Mouse (Mus musculus) heart, postnatal 4 days (tissue): ENCODE results near the gene Plekha5. TPM values are rescaled to one million over a fixed set of nuclear protein-coding genes. Genes with fewer than 3 reads are reported as not detected.
"Not testable (repeated sequence)": the region's sequence is repeated elsewhere in the genome, so short reads cannot be mapped to it uniquely, and the experiment has no call there.

Experiments
- DNase-seq: peaks from one replicate; pipeline ENCODE4 v3.0.0; 2021
- total RNA-seq, 2 experiments: library from RNA; stranded (reverse); gene quantifications; 2 replicates each; pipeline ENCODE4 v1.2.3; 2021

Gene Plekha5
- total RNA-seq, 2 experiments from 2014 or later: 39.4 to 42.6 TPM

DNA sequence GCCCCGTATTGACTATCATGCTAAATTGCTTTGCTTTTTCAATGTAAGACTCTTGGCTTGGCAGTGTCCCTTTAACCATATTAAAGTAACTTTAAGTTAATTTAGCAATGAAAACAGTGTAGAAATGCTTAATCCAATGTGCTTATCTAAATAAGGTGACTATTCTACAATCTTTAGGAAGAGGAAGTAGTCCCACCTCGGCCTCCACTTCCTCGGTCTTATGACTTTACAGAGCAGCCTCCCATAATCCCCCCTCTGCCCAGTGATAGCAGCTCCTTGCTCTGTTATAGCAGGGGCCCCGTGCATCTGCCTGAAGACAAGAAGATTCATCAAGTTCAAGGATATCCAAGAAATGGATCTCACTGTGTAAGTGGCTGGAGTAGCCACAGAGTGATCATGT lies 156.3 kb downstream of the Plekha5 start:
- DNase-seq: no peak

DNA sequence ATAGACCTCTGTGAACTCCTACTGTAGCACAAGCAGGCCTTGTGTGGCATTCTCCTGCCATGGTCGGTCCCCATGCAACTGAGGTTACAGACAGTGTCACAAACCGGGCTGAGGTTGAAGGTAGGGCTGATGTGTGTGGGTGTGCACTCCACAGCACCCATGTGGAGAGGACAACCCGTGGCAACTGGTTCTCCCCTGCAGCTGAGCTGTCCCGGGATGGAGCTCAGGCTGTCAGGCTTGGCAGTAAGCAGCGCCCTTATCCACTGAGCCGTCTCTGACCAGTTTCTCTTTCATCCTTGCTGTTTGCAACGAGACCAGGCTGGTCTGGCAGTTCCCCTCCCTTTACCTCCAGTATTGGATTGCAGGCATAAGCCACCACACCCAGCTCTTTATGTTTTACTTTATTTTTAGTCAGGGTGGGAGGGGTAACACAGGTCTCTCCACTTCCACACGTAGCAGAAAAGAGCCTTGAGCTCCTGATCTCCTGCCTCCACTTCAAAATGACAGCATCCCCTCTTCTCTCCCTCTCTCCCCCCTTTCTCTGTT lies 162.9 kb downstream of the Plekha5 start:
- no peak for DNase-seq

DNA sequence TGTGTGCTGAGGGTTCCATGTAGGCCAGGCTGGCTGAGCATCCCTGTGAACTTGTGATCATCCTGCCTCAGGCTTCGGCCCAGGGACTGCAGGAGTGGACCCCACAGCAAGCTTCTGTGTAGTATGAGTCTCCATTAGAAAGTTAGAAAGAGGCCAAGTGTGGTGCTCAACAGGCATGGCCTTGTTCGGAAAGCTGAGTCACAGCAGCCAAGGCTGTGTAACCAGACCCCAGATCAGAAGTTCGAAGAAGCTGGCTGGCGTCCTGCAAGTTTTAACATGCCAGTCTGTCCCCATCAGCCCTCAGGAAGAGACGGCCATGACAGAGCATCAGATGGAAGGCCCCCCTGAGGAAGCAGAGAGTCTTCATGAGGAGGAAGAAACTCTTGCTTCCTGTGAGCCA lies 167.5 kb downstream of the Plekha5 start:
- DNase-seq: no peak

DNA sequence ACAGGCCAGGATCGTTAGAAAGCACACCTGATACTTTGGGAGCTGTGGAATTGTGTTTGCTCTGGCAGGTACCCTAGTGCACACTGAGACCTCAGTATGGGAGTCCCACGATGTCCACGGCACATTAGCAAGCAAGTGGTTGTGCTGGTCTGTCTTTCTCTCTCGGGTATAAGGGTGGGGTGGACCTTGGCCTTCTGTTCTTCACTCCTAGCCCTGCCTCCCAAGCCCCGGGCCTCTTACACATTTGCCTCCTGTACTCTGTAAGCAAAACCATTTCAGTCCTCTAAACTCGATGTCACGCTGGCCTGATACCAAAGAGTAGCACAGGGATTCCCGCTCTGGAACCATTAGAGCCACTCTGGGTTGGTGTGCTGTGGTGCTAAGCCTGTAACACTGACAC lies 168.9 kb downstream of the Plekha5 start:
- no peak for DNase-seq

DNA sequence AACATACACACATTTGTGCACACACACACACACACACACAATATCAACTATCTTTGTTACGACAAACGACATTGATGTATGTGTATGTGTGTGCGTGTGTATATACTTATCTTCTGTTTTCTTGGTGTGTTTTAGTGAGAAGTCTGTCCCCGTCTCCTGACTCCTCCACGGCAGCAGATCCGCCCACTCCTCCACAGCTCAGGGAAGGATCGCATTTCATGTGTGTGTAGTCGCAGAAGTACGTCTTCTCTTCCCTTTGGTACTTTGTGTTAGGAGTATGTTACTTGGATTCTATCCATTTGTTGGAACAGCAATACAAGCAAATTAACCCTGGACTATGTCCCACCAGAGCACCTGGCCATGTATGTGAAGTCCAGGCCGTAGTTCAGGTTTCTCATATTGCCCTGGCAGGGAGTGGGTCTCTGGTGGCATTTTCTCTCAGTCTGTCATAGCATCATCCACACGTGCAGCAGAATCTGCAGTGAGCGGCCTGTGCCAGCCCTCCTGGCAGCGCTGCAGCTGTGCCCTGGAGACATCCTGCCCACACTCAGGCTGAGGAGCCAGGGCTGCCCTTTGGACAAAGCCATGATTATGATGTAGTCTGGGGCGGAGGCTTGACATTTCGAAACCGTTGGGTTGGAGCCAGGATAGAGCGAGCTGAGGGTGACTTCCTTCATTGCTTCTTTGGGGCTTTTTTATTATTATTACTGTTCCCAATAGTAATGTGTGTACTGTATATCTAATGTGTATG lies 169.7 kb downstream of the Plekha5 start:
- peak; percentile 27 for DNase-seq

DNA sequence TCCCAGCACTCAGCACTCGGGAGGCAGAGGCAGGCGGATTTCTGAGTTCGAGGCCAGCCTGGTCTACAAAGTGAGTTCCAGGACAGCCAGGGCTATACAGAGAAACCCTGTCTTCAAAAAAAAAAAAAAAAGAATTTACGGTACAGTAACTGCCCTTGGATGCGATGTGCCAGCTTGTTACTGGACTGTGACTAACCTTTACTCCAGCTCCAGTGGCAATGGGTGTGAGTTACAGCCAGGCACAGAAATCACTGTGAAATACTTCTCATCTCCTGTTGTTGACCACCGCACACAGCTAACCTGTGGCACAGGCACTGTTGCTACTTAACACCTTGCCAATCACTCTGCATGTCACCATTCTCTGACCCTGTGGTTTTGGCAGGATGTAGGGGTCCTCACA lies 171.7 kb downstream of the Plekha5 start:
- DNase-seq: not testable (repeated sequence)

DNA sequence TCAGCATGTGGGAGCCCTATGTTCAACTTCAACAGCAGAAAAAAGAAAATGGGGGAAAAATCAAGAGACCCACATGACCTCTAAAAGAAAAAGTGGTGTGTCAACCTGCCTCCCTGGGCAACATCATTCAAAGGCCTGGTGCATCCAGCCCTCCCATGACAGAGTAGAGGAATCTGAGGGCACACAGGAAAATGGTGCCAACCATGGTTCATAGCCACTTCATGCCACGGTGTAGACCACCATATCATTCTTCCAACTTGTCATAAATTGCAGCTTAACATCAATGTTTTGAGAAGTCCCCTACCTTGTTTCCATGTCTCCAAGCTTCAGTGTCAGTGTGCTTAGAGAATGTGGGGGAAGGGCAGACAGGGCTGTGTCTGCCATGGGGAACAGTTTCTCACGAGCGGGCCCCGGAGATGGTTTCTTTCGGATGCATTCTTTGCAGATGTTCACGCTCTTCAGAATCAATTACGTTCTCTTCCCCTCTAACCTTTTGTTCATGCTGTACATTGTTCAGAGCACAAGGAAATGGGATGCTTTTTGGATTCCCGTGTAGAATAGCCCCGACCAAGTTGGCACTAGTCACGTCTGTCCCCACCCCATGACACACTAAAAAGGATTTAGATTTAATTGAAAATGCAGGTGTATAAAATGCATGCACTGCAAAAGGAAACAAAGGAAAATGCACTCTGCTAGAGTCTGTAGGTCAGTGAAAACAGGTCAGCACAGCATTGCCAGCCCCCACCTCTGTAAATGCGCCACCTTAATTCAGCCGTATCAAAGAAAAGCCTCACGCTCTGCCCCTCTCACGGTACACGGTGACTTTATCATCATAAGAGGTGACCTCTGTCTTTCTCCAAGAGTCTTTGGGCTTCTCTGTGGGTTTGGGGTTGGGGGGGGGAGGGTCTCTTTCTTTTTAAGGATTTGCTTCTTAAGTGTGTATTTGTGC lies 173.8 kb downstream of the Plekha5 start:
- DNase-seq: no peak

DNA sequence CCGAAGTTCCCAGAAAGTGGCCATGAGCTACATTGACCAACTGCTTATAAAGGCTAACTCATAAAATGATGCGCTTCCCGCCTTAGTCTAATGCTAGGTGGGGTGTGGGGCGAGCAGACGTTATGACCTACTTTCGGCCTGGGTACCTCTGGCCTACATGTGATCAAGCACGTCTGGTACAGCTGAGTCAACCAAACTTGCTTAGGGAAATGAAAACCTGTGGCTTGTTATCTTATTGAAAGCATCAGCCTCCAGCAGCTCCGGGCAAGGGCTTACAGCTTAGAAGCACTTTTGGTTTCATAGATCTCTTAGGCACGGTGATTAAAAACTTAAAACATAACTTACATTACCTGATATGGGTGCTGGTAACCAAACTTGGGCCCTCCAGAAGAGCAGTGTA lies 174.7 kb downstream of the Plekha5 start:
- DNase-seq: no peak

DNA sequence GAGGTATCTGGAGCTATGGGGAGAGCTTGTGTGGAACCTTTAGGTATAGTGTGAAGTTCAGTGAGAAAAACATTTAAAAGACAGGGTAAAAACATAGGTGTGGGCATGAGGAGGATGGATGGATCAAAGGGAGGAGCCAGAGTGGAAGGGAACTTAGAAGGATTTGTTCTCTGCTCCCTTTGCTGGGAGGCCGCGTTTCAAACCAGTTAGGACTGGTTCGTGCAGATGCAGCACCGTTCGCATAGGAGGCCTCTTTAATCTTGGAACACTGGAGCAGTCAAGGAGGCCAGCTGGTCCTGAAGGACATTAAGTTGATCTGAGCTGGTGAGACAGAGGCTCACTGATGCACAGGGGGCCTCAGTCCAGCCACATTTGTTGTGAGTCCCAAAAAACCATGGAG lies 175.5 kb downstream of the Plekha5 start:
- no peak for DNase-seq

DNA sequence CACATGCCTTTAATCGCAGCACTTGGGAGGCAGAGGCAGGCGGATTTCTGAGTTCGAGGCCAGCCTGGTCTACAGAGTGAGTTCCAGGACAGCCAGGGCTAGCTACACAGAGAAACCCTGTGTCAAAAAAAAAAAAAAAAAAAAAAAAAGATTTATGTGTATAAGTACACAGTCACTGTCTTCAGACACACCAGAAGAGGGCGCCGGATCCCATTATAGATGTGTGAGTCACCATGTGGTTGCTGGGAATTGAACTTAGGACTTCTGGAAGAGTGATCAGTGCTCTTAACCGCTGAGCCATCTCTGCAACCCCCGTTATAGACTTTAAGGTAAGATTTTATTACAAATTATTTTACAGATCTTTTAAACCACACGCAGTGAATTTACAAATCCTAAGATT lies 176.8 kb downstream of the Plekha5 start:
- not testable (repeated sequence) for DNase-seq

DNA sequence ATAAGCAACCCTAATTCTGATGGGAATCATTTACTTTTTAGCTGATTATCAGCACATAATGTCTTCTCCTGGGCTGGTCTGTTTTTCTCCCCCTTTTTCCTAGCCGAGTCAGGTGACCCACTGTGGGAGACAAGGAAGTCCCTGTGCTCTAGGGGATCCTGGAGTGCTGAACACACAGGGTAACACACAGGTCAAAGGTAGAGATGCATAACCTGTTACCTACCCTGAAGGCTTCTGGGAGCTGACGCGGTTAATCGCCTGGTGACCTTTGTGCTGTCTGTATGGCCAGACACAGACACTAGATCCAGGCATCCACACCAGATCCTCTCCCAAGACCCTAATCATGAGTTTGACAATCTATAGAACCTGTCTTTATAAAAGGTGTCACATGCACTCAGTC lies 177.3 kb downstream of the Plekha5 start:
- DNase-seq: no peak

DNA sequence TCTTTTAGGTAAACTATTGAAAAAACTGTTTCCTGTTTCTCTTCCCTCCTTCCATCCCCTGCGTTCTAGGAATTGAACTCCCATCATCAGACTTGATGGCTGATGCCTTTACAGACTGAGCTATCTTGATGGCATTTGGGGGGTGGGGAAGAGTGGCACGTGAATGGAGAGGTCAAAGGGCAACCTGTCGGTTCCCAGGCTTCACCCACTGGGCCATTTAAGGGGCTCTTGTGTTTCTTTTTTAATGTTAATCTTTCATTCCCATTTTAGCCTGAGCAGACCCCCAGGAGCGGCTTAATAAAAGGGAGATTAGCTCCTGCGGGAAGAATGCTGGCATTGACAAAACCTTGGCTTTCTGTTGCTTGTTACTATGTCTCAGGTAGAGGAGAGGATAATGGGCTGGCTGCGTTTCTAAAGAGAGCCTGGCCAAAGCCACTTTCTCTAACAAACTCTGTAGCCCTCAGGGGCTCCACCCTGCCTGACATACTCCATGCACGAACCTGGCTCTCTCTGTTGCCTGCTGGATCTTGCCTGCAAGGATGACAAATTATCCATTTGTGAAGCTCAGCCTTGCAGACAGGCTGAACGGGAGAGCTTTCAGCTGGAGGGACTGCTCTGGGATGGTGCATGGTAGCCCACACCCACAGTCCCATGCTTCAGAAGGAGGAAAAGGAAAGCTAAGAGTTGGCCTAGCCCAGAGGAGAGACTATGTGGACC lies 179.5 kb downstream of the Plekha5 start:
- no peak for DNase-seq

DNA sequence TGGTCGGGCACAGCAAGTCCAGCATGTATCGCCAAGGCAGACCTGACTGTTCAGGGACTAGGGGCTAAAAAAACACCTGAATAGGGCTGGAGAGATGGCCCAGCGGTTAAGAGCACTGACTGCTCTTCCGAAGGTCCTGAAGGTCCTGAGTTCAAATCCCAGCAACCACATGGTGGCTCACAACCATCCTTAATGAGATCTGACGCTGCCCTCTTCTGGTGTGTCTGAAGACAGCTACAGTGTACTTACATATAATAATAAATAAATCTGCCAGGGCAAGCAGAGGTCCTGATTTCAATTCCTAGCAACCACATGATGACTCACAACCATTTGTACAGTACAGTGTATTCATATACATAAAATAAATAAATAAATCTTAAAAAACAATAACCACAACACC lies 181.3 kb downstream of the Plekha5 start:
- DNase-seq: not testable (repeated sequence)

DNA sequence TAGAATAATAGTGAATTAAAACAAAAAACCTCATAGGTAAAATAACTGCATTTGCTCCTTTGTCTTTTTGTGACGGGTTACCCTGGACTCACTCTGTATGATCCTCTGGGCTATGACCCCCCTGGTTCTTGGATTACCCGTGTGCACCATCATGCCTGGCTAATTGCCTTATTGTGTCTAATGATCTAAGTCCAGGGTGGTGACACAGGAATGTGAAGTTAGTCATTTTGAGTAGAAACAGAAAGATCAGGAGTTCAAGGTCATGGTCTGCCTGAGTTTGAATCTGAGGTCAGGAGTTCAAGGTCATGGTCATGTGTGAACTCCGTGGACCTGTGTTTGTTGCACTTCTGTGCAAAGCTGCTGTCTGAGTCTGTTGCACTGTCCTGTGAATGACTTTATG lies 181.9 kb downstream of the Plekha5 start:
- no peak for DNase-seq

DNA sequence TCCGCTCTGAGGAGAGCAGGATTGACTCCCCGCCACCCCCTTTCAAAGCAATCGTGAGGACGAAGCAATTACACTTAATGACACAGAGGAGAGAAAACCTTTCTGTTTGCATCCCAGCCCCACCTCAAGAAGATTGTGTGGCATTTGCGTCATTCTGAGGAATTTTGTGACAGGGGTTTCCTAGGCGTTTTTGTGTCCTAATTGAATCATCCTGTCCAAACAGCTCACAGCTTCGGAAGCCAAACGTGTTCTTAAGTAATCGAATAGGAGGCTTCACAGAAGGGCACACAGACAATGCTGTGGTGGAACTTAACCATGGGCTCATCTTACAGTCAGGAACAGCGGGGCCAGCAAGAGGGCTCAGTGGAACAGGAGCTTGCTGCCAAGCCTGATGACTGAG lies 182.7 kb downstream of the Plekha5 start:
- no peak for DNase-seq

DNA sequence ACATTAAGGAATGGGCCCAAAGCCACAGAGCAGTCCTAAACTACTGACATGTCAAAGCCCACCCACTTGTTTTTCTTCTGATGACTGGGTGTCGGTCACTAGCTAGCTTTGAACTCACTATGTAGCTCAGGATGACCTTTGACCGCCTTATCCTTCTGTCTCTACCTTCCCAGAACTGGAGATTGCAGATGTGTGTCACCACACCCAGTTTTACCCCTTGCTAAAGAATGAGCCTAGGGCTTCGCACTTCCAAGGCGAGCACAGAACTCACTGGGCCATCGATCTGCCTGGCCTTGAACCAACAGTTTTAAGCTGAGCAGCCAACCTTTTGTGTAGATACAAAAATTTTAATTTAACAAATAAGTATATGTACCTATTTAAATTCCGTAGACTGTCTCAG lies 184.8 kb downstream of the Plekha5 start:
- DNase-seq: no peak

DNA sequence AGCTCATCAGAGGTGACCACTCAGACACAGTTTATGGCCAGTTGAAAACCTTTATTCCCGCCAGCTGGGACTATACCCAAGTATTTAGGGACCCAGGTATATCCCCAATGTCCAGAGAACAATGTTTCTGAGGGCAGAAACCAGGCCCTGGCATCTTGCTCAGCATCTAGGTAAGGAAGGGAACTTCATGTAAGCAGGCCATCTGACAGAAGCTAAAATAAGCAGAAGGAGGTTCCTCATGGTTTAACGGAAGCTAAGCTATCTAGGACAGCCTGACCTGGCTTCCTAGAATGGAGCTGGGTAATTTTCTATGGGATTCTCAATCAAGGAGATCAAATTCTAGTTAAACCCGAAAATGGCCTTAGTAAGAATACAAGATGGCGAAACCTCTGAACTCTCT lies 185.7 kb downstream of the Plekha5 start:
- DNase-seq: no peak

DNA sequence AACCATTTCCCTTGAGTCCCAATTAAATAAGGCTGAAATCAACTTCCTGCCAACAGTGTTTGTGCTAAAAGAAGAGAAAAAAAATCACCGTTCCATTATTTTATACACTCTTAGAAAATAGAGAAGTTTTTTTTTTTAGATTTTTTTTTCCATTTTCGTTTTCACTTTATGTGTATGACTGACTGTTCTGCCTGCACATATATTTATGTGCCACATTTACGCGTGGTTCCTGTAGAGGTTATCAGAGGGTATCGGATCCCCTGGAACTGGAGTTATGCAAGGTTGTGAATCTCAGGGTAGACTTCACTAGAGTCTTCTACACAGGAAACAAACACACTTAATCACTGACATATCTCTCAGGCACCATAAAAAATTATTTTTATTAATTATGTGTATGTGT lies 186.3 kb downstream of the Plekha5 start:
- DNase-seq: no peak

DNA sequence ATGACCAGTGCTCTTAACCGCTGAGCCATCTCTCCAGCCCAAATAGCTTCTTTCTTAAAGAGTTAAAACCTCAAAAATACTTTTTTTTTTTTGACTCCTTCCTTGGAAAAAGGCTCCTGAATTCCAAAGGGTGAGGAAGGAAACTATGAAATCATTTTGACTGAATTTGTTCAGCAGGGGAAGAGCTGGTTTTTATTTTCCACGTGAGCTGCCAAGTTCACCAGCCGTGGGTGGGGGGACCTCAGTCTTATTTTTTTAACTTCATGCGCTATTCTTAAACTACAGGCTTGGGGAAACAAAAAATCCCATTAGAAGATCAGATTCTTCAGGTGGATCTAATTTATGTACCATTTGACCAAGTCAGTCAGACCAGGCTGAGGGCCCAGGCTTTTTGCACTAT lies 187.4 kb downstream of the Plekha5 start:
- DNase-seq: peak; percentile 25

DNA sequence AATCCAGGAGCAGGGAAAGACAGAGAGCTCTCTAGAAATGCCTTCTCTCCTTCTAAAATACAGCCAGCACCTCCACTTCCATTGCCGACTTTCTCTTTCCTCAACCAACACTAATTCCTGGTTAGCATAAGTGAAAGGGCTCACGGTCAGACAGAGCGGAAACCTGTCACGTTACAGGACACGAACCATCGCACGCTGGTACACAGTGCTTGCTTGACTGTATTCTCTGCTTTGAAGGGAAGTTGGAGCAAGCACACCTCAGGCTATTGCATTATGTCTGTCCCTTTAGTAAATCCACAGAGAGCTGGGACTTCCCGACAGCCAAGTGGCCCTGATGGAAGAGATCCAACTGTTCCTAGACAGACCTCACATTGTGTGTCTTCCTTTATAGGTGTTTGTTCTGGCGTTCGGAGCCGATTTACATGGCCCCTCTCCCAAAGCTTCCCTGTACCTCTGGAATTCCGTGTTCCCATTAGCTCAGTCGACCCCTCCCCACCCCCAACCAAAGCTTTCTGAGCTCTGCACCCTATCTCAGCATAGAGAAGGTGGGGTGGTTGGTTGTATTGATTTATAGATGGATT lies 188.1 kb downstream of the Plekha5 start:
- no peak for DNase-seq

DNA sequence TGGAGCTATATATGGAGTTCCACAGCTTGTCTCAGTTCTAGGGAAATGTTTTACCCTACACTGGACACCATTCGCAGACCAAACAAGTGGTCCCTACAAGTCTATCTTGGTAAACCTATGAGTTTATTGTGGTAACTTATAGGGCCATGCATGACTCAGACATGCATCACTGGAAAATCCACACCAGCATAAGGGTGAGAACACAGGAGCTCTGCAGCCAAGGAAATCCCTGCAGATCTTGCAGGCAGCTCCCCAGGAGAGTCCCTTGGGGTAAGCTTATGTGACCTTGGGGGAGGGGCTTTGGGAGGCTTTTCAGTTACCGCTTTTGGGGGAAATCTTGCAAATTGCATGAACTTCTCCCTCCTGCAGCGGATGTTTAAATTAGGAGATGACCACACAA lies 190.0 kb downstream of the Plekha5 start:
- DNase-seq: no peak

DNA sequence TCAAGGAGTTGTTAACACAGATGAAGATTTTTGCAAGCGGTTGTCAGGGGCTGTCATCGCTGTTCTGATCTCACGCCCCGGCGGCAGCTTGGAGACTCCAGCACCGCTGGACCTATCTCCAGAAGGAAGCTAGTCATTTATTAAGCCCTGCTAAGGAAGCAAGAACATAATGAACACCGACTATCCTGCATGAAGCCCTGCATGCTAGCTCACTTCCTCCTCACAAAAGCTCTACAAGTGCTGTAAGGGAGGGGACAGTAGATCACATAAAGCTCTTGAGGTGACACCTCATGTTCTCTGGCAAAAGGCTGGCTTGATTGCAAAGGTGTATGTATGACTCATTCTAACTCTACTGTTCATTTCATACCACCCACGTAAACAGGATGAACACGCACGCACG lies 190.9 kb downstream of the Plekha5 start:
- no peak for DNase-seq
